Mouse (Mus musculus) left cerebral cortex, adult 2 months (tissue): ENCODE measurements at regions not wholly inside any gene's neighbourhood (a gene's known extent, or its start where the extent isn't known, plus 50 kb on each side); places are given as distances from the start of the nearest gene placed in this dataset.

Experiments used
- DNase-seq, 2 experiments: peaks; one replicate each; pipeline ENCODE4 v3.0.0; 2021 to 2022; ENCODE audit warnings: low spot score in 2 of 2, mixed read lengths in 1 of 2; ENCODE audit errors: extremely low spot score in 1 of 2
- H3K27ac ChIP-seq: fragments of 200-600 bp; 2 replicates; pipeline ENCODE4 v1.8.1; 2022
- H3K4me3 ChIP-seq: fragments of 200-600 bp; 2 replicates; pipeline ENCODE4 v1.8.1; 2022
- CTCF ChIP-seq: fragments of 200-600 bp; IDR thresholded peaks from 2 replicates; pipeline ENCODE4 v1.8.1; 2022; ENCODE audit warnings: antibody characterized with exemption, mild to moderate bottlenecking, moderate library complexity
- intact Hi-C: fragments of 180-260 bp; cut with DNase I; formaldehyde crosslinking; loops from one replicate; pipeline ENCODE4 v1.15.1; 2025

DNA sequence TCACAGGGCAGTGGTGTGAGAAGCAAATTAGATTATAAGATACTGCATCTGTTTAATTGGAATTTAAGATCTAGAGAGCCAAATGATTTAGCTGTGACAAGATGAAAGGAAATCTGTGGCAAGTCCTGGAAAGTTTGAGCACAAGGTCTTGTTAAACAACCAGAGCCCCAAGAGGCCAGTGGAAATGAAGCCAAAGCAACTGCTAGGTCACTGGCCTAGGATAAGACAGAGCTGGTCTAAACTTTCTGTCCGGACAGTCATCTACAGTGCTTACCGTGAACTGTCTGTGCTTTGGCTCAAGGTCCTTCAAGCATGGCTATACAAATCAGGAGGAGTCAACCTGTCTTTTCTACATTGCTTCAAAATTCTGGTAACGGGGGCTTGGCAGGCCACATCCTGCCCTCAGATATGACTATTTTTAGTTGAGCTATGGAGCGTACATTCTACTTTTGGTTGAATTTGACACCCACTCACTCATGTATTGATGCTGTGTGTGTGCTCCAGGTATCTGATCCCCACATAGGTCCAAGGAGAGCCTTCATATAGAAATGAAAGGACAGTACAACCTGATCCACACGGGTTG lies 113.4 kb upstream of the Atp1b1 start:
- no peak for TF ChIP-seq CTCF
- no peak overlapping the region for H3K4me3 ChIP-seq
- intact Hi-C loops = no loop called here
- DNase-seq = no peak
- no peak overlapping the region for H3K27ac ChIP-seq

DNA sequence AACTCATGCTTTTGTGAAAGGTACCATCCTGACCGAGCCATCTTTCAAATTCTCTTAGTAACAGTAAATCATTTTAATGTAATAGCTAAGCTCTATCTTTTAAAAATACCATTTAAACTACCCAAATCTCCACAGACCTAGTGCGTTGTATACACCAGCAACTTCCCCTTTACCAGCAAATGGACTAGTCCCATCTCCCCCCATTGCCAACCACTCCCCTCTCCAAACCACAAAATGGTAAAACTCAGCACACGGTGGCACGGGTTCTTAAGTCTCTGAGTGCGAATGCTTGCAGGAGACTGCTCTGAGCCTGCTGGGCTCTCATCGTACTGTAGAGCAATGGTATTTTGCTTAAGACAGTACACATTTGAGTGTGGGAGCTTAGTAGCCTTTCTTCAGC lies 106.7 kb upstream of the Atp1b1 start:
- no peak for TF ChIP-seq CTCF
- no peak overlapping the region for H3K27ac ChIP-seq
- no peak for DNase-seq

DNA sequence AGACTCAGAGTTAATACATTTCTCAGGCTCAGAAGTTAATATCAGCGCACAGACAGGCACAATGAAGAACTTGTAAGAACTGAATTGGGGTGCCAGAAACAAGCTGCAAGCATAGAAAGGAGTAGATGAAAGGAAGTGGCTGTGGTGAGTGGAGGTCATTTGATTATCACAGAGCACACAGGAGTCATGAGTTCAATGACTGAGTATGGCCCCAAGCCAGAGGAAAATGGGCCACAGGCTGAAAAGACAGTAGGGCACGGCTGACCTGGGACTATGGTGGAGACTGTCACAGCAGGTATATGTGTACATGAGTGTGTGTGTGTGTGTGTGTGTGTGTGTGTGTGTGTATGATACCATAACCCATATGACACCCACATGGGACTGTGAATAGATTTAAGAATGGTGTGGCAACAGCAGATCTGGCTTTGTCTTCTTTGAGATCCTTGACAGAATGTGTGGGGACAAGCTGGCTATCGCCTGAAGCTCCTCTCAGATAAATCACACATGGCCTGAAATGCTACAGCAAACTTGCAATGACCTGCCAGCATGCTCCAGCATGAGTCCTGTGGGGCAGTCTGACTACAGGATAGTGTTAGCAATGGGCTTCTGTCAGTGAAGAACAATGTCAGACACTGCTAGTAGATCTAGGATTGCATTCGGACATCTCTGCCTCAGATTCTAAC lies 101.5 kb upstream of the Atp1b1 start:
- Histone ChIP-seq H3K4me3 (no peak overlapping the region), H3K27ac (no peak overlapping the region)
- no peak for TF ChIP-seq CTCF
- intact Hi-C loops = no loop called here
- DNase-seq = no peak

More for the DNA sequence above, 106.7 kb upstream of the Atp1b1 start:
- H3K4me3 ChIP-seq = no peak overlapping the region
- intact Hi-C loops = loop anchor here (5.0 kb wide), 1 partner anchor 93 kb away; no protein-coding TSS in a partner anchor

DNA sequence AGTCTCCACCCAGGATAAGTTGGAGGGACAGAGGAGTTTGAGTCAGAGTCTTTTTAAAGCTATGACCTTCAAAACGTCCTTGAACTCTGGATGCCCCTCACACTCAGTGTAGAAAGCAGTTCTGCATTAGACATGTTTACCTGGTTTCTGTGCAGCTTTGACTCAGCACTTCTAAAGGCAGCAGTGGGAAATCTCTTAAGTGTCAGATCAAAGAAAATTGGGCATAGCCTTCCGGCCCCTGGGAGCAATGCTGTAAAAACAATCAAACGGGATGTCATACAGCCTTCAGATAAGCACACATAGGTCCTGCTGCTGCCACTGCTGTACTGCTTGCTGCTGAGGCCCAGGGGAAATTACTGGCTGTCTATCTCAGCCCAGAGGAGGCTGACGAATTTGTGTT lies 94.5 kb upstream of the Atp1b1 start:
- TF ChIP-seq CTCF = no peak
- intact Hi-C loops = no loop called here
- no peak for DNase-seq
- no peak overlapping the region for H3K27ac ChIP-seq
- H3K4me3 ChIP-seq = no peak overlapping the region

DNA sequence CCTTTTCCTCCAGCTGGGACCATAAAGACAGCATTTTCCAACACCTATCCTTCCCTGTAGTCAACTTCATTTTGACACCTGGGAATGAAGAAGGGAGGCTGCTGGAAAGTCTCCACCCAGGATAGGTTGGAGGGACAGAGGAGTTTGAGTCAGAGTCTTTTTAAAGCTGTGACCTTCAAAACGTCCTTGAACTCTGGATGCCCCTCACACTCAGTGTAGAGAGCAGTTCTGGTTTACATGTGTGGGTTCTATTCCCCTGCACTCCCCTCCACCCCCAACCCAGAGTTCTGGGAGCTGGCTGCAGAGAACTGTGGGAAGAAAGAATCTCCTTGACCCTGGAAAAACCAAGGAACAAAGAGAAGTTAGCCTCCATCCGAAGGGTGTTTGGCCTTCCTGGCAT lies 92.9 kb upstream of the Atp1b1 start:
- no peak for TF ChIP-seq CTCF

DNA sequence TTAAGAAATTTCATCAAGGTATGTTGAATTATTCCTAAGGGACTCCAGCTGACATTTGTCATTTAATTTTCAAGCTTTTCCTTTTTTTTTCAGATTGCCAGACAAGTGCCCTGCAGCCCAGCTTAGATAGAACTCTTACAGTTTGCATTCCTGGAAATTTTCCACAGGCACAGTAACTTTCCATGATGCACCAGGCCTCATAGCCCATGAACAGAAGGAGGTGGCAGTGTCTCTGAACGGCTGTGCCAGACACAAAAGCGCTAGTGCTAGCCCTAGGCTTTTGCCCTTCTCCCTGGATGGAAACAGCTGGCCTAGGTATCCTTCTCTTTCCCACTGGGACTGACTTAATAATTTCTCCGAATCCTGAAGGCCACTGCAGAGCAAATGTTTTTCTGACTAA lies 92.4 kb upstream of the Atp1b1 start:
- no peak overlapping the region for H3K4me3 ChIP-seq
- no peak for DNase-seq
- TF ChIP-seq CTCF = no peak
- intact Hi-C loops = no loop called here
- no peak overlapping the region for H3K27ac ChIP-seq

More for the DNA sequence above, 92.9 kb upstream of the Atp1b1 start:
- intact Hi-C loops = no loop called here
- no peak for DNase-seq
- no peak overlapping the region for H3K4me3 ChIP-seq
- no peak overlapping the region for H3K27ac ChIP-seq

DNA sequence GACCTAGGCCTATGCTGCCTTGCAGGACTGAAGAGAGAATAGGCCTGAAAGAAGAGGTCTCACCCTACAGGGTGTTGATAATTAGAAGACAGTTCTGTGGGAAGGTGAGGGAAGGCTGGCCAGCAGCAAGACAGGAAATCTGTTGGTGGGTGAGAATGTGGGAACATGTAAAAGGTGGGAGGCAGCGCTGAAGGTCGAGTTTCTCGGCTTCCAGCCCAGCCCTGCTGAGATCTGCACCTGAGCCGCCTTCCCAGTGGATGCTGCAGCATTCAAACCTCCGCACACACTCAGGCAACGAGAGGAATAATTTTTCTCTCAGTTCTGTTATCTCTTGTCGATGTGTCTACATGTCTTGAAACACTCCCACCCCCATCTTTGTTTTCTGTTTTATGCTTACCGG lies 89.9 kb upstream of the Atp1b1 start:
- H3K4me3 ChIP-seq = no peak overlapping the region
- DNase-seq = peak; percentile 32 to 37
- H3K27ac ChIP-seq = peak overlapping the region; percentile 17; the same call in 1 of the 2 replicates
- no peak for TF ChIP-seq CTCF
- intact Hi-C loops = loop anchor here (5.0 kb wide), 1 partner anchor 134 kb away; no protein-coding TSS in a partner anchor

DNA sequence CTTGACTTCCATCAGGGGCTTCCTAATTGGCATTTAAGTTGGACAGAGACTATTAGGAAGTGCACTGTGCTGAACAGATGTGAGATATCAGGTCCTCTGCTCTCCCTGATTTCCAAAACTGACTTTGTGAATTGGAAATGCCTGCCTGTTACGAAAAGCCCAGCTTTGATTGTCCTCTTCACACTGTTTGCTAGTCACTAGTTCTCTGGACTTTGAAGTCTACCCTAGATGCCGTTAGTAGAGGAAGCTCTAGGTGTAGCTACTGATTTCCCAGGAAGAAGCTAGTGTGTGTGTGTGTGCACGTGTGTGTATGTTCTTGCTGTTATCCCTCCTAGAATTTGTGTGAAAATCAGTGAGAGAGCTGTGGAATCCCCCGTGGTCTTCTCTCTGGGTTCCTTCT lies 87.7 kb upstream of the Atp1b1 start:
- no peak for DNase-seq
- intact Hi-C loops = loop anchor here (5.0 kb wide), 1 partner anchor 136 kb away; no protein-coding TSS in a partner anchor
- H3K4me3 ChIP-seq = no peak overlapping the region
- no peak for TF ChIP-seq CTCF
- H3K27ac ChIP-seq = no peak overlapping the region

DNA sequence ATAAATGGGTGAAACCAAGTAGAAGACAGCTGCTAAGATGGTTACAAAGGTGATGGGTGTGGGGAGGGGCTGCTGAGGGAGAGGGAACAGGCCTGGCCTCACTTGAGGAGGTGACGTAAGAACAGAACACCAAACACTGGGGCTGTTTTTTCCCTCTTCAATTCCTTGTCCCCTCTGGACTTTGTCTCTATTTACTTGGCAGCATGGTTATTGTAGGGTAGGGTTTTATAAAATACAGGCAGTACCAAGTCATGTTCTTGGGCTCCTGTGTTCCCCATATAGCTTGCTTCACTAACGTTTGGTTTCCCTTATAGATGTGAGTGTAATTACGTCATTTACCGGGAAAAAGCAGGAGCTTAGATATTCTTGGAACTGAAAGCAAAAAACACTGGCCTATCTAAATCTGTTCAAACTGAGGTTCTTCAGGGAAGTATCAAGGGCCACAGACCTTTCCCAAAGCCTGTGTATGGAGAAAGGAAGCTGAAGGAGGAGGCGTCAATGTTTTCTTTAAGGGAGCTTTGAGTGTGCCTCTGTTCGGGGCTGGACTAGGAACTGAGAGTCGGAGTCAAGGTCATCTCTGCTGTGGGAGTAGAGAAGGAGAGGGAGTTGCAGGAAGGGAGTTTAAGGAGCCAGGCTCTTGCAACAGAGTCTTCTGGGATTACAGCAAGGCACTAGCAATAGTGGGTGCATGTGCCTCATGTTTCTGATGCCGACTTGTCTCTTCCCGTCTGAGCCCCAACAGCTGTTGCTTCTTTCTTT lies 85.1 kb upstream of the Atp1b1 start:
- peak overlapping the region; percentile 76 for H3K27ac ChIP-seq
- intact Hi-C loops = loop anchor here (2.0 to 5.0 kb wide), 2 partner anchors 66 to 80 kb away; no protein-coding TSS in a partner anchor
- DNase-seq = no peak
- no peak overlapping the region for H3K4me3 ChIP-seq
- no peak for TF ChIP-seq CTCF

DNA sequence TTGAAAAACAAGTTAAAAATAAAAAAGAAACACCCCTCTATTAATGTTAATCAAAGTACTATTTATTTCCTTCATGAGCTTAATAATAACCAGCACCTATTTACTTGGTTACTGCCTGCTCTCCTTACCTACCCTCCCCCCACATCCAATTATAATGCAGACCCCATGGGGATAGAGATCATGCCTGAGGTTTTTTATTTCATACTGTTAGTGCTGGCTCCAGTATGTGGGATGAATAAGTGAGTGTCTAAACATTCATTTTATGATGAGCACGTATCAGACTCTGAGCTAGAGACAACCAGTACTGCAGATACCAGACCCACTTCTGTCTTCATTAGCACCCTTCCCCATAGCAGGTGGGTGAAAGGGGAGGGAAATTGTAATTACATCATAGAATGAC lies 83.6 kb upstream of the Atp1b1 start:
- H3K4me3 ChIP-seq = no peak overlapping the region
- no peak overlapping the region for H3K27ac ChIP-seq
- no peak for TF ChIP-seq CTCF
- no peak for DNase-seq
- intact Hi-C loops = loop anchor here (2.0 to 5.0 kb wide), 2 partner anchors 64 to 79 kb away; no protein-coding TSS in a partner anchor

DNA sequence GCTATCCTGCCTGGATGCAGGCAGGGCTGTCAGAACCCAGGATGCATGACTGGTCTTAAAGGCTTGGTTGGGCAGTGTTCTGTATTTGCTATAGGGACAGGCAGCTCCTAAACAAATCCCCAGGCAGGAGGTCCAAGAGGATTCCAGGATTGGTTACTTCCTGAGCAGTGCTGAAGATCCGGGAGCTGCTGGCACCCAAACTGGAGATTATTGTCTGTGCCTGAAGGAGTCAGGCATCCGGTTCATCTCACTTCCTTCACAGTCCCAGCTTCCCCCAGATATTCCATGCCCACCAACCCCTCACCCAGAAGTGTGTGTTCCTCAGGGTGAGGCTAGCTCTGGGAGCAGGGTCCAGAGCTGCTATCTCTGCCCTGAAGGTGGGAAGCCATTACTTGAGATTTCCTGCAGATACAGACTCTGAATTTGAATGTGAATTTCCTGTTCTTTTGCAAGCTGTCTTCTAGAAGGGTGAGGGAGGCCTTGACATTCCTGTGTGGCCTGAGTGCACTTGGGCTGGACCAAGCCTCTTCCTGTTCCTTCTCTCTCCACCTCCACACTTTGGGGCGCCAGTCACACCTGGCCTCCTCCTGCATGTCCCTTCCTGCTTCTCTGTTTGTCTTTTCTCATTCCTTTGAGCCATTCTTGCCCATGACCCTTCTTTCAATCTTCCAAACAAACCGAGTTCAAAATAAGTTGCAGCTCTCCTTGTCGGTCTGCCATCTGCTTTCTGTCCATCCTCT lies 80.3 kb upstream of the Atp1b1 start:
- TF ChIP-seq CTCF = no peak
- intact Hi-C loops = no loop called here
- no peak for DNase-seq
- no peak overlapping the region for H3K4me3 ChIP-seq
- no peak overlapping the region for H3K27ac ChIP-seq
